Mouse (Mus musculus) ES-E14 (cell line): ENCODE data around the gene Atl1.

ENCODE experiments used
- HCFC1 ChIP-seq: IDR thresholded peaks from 2 replicates; pipeline ENCODE4 v1.6.1; 2012; ENCODE audit warnings: low read length, inconsistent platforms, borderline replicate concordance; ENCODE audit not compliant: insufficient read depth
- ZC3H11A ChIP-seq: IDR thresholded peaks from 2 replicates; pipeline ENCODE4 v1.6.1; 2012; ENCODE audit warnings: low read depth, mild to moderate bottlenecking, inconsistent platforms, low read length, borderline replicate concordance

- TF ChIP-seq ZC3H11A (no peak), HCFC1 (no peak)
Observed at GRCm38 (mm10) chr12:69967112-69967511, 74.7 kb downstream of the Atl1 start.
